Mouse (Mus musculus) neural tube, embryonic 12.5 days (tissue): Measurements from ENCODE around the gene Tceal8. TPM values are rescaled to one million over a fixed set of nuclear protein-coding genes. Genes with fewer than 3 reads are reported as not detected.

Experiments
- microRNA-seq: library from miRNA; unstranded; fragments of <30 nt; microRNA quantifications from one replicate; pipeline ENCODE4, GENCODE M21; 2017
- polyA plus RNA-seq: library from polyadenylated mRNA; unstranded; fragments of >200 nt; fragmentation: Nextera tagmentation; extraction: Ambion mirVana; gene quantifications from 2 replicates; pipeline ENCODE4 v1.2.1, GENCODE M21; 2016

Gene Tceal8
- polyA plus RNA-seq, 1 experiment from 2014 or later: 175 TPM

Small RNAs within 50 kb of the gene (microRNA-seq; reads per million reads assigned to microRNA genes)
- not detected for gene Mir6383

Other genes starting within 250 kb of the Tceal8 start
- gene Arxes2, start 178.5 kb downstream of the Tceal8 start, polyA plus RNA-seq: 141 and 145 TPM in 2 replicates
- 55.1 and 56.5 TPM in 2 replicates for gene Arxes1, start 139.0 kb downstream of the Tceal8 start, polyA plus RNA-seq
- 390 and 410 TPM in 2 replicates for gene Bex2, start 104.1 kb downstream of the Tceal8 start, polyA plus RNA-seq
- not detected in 2 replicates for gene Nxf3, start 87.1 kb downstream of the Tceal8 start, polyA plus RNA-seq
- gene Bex4, start 33.3 kb downstream of the Tceal8 start, polyA plus RNA-seq: 66.8 and 67.0 TPM in 2 replicates
- 11.6 and 15.3 TPM in 2 replicates for gene Tceal5, start 31.5 kb upstream of the Tceal8 start, polyA plus RNA-seq
- 4.4 and 5.9 TPM in 2 replicates for gene Tceal7, start 42.4 kb upstream of the Tceal8 start, polyA plus RNA-seq
- 117 and 121 TPM in 2 replicates for gene Bex1, start 43.2 kb upstream of the Tceal8 start, polyA plus RNA-seq
- 327 and 338 TPM in 2 replicates for gene Tceal9, start 72.7 kb upstream of the Tceal8 start, polyA plus RNA-seq
- 648 and 661 TPM in 2 replicates for gene Bex3, start 97.9 kb upstream of the Tceal8 start, polyA plus RNA-seq